Mouse (Mus musculus): Measurements from ENCODE around the gene Mettl26.

Mettl26 gene

GRCm38 (mm10) chr17:25883824-25884223 lies 8.9 kb downstream of the Mettl26 start:
- DNase-seq (ENCODE audit: low spot score in 2 of 2), result no peak

- DNase-seq (ENCODE audit: low spot score in 2 of 2), result no peak
These were observed 10.8 kb downstream of the Mettl26 start for GRCm38 (mm10) chr17:25885636-25886035.

DNA sequence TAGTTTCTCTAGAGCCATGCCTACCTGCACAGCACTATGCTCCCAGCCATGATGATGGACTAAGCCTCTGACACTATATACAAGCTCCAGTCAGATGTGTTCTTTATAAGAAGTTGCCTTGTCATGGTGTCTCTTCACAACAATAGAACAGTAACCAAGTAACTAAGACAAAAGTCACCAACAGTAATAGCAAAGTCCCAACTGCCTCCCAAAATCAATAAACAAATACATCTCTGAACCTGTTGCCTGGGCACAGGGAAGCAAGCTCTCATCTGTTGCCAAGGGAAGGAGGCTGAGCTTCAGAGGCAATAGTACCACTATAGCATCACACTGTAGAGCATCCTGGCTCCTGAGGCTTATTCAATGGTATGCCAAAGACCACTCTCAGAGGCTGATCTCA lies 11.9 kb downstream of the Mettl26 start:
- no peak for DNase-seq (ENCODE audit: low spot score in 2 of 2)

DNA sequence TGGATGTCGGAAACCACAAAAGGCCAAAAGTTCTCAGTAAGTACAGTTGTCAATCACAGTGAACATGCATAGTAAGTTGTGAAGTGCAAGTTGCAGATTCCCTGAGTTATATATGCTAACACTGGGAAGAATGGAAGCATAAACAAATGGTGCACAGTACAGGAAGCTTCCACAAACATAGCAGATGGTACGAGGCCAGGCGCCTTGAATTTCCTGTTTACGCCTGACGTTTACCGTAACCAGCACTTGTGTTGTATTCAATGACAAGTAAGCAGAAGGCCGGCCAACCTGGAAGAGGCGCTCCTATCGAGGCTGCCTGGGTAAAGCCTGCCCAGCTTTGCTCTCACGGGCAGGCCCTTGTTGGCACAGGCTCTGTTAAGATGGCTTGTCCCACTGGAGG lies 12.6 kb downstream of the Mettl26 start:
- no peak for DNase-seq (ENCODE audit: low spot score in 2 of 2)

DNA sequence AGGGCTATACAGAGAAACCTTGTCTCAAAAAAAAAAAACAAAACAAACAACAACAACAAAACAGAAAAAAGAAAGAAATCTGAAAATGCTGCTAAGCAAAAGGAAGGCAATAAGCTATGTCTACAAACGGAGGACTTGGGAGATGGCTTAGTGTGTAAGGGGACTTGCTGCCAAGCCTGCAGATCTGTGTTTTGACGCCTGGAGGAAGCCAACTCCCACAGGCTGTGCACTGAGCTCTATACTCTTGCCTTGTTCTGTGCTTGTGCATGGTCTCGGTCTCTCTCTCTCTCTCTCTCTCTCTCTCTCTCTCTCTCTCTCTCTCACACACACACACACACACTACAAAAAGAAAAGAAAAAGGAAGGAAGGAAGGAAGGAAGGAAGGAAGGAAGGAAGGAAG lies 14.0 kb downstream of the Mettl26 start:
- no peak for DNase-seq (ENCODE audit: low spot score in 2 of 2)

- peak; percentile 45 to 66 for DNase-seq (ENCODE audit: low spot score in 2 of 2)
These were observed 19.2 kb downstream of the Mettl26 start for GRCm38 (mm10) chr17:25893975-25894617.

DNA sequence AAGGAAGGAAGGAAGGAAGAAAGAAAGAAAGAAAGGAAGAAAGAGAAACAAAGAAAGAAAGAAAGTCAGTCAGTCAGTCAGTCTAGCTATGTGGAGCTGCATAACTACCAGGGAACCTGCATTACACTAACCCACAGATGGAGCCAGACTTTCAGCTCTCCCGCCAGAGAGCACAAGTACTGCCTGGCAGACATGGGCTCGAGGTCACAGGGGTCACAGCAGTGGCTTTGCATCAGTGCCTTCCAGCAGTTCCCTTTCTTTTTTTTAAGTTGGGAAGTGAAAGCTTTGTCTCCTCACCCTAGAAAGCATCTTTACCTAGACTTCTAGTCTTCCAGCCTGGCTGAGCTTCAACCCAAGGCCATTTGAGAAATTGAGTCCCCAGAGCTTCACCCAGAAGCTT lies 20.5 kb downstream of the Mettl26 start:
- no peak for DNase-seq (ENCODE audit: low spot score in 2 of 2)

GRCm38 (mm10) chr17:25895891-25896290 lies 21.0 kb downstream of the Mettl26 start:
- DNase-seq (ENCODE audit: low spot score in 2 of 2), result no peak

GRCm38 (mm10) chr17:25900193-25900592 lies 25.3 kb downstream of the Mettl26 start:
- no peak for DNase-seq (ENCODE audit: low spot score in 2 of 2)

DNA sequence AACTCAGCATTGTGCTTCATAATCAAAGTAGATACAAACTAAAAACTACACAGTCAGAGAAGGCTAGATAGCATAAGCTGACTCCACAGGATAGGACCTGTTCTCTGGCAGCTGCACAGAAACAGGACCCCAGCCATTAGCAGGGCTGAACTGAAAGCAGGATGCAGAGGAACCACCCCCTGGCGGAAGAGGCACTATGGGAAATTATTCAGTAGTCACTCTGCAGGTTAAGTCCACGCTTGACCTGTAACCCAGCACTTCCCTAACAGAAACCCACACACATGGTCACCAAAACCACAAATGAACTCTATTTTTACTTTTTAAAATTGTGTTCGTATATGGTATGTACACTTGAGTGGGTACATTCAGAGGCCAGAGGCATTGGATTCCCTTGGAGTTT lies 28.2 kb downstream of the Mettl26 start:
- DNase-seq (ENCODE audit: low spot score in 2 of 2), result no peak

DNA sequence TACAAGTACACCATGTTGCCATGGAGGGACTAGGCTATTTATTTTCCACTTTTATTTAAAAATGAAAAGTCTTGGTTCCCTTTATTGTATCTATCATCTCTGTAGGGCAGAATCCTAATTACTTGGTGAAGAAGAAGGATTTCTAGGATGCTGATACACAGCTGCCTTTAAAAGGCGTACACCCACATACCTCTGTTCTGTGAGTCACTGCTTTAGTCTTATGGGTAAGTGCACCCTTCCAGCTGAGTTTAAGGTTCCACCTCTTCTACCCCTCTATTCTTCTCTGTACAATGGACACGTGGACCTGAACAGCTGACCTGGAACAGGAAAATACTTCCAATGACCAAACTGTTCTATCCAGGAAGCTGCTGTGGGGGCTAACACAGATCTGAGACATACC lies 32.8 kb downstream of the Mettl26 start:
- no peak for DNase-seq (ENCODE audit: low spot score in 2 of 2)

DNA sequence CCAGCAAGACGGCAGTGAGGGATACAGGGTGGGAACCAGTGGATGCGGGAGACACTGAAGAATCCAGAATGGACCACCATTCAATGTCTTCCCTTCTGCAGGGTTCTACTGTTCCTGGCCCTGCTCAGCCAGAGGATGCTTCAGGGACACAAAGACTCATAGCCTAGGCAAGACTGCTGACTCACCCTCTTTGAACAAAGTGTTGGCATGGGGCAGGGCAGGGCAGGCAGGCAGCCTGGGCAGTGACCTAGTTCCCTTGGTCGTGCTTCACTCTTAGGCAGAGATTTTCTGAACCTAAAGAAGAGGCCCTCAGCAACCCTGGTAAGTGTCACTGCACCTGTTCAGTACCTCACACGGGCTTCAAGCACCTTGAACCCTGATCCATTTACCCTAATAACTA lies 36.9 kb downstream of the Mettl26 start:
- DNase-seq (ENCODE audit: low spot score in 2 of 2), result peak; percentile 23 to 35

DNA sequence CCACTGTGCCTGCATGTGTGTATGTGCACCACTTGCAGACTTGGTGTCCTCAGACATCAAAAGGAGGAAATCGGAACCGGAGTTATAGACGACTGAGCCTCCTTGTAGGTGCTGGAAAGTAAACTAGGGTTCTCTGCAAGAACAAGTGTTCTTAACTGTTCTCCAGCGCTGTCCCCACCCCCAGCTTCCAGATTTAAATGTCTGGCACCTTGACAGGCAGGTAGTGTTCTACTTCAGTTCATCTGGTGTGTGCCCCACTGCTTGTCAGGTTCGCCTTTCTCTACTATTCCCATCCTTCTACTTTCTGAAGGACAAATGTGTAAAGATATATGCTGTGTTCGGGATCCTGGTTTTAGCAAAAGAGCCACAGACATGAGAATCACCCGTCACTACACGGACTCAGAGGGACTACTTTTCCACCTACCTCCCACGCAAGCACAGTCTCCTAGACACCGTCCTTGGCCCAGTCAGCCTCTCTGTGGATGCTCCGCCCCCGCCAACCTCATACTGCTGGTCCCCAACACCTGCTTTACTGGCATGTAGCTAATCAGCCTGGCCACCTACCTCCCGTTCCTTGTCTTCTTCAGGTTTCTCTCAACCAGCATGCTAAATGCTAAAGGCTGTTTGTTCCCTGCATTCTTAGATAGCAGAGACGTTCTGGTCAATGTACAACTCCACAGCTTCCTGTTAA lies 38.5 kb downstream of the Mettl26 start:
- no peak for DNase-seq (ENCODE audit: low spot score in 2 of 2)

GRCm38 (mm10) chr17:25913877-25914275 lies 39.0 kb downstream of the Mettl26 start:
- DNase-seq (ENCODE audit: low spot score in 2 of 2), result no peak

GRCm38 (mm10) chr17:25914295-25914694 lies 39.4 kb downstream of the Mettl26 start:
- no peak for DNase-seq (ENCODE audit: low spot score in 2 of 2)

DNA sequence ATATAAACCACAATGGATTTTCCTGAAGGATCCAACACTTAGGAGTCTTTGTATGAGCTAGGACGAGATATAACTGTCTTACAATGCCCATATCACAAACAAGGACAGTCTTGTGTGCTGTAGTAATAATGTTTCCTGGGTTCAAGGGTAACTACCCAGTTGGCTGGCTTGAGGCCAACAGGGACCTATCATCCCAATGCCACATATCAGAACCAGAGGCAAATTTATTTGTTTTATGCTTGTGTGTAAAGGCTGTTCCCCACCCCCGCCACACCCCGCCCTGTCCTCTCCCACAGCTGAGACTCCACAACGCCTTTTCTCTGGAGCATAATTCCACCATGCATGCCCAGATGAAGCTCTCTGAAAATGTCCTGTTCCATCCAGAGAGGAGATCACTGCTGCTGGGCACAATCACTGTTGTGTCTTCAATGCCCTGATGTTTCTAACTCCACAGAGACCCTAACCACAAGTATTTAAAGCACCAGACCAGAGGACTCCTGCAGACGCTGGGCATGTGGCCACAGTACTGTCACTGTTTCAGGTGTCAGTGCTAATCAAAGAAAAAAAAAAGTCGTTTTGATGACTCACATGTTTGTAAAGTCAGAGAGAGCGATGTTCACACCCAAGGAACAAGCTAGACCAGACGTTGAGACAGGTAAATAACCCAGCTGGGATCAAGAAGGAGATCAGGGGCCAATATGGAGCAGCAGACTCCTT lies 42.2 kb downstream of the Mettl26 start:
- peak in 1 of 2 experiments; percentile 33 for DNase-seq (ENCODE audit: low spot score in 2 of 2)

GRCm38 (mm10) chr17:25918037-25918750 lies 43.3 kb downstream of the Mettl26 start:
- DNase-seq (ENCODE audit: low spot score in 2 of 2), result no peak

DNA sequence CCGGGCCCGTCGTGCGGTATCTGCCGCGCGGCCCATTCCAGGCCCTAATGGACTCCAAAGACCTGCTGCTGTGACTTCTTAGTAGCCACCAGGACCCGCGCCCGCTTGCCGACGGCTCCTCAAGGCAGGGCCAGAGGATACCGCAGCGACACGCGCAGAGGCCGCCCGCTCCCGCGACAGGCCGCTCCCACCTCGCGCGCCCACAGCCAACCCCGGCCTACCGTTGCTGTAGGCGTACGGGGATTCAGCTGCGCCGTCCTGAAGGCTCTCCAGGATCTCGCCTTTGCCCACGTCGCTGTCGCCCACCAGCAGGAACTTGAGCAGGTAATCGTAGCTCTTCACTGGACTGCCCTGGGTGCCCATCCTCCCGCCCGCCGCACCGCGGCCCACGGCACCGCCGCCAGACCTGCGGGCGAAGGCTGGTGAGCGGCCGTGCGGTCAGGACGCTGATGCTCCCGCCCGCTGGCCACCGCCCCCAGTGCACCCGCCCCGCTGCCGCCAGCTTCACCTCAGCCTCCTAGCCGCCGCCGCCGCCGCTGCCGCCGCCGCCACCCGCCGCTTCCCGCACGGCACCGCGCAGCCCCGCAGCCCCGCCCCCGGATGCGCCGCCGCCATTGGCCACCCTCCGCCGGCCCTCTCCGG lies 44.4 kb downstream of the Mettl26 start, which contains the start of gene Rab40c:
Gene Rab40c, minus strand, starts transcription at position 584 of the 642 bp plus-strand sequence.
- peak; percentile 23 to 35 for DNase-seq (ENCODE audit: low spot score in 2 of 2)

GRCm38 (mm10) chr17:25919786-25920642 lies 45.1 kb downstream of the Mettl26 start:
- peak; percentile 99 to 100 for DNase-seq (ENCODE audit: low spot score in 2 of 2)

GRCm38 (mm10) chr17:25922120-25922519 lies 47.2 kb downstream of the Mettl26 start:
- DNase-seq (ENCODE audit: low spot score in 2 of 2), result no peak

DNA sequence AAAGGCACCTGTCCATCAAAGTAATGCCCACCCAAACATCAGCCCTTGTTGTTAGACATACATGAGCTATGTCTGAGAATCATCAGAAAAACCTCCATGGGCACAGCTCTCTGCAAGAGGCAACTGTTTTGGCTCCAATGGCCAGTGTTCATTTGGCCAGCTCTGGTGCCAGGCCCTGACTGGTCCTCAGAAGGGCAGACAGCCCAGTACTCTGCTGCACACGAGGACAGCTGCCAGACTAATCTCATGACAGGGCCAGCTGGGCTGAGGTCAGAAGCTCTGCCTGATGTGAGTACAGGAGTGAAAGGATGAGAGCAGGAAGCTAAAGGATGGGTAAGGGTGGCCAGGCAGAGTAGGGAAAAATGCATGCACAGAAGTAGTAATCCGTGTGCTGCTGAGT lies 50.5 kb downstream of the Mettl26 start:
- peak in 1 of 2 experiments; percentile 56 for DNase-seq (ENCODE audit: low spot score in 2 of 2)

All from urinary bladder, postnatal 36 days (tissue).